Mouse (Mus musculus): Measurements from ENCODE around the gene Col4a2.

Gene Col4a2

GRCm38 (mm10) chr8:11312349-11313175 lies at the start of gene Col4a2, which contains the start of gene Col4a1:
Gene Col4a2, plus strand, starts transcription at chr8:11312805.
Gene Col4a1, minus strand, starts transcription at chr8:11312826.
- DNase-seq (ENCODE audit: low read depth), result no peak

GRCm38 (mm10) chr8:11263848-11264247 lies 48.8 kb upstream of the Col4a2 start:
- DNase-seq (ENCODE audit: low read depth), result no peak

- DNase-seq (ENCODE audit: low read depth), result no peak
These were observed 46.6 kb upstream of the Col4a2 start for GRCm38 (mm10) chr8:11265971-11266370.

- no peak for DNase-seq (ENCODE audit: low read depth)
These were observed 46.1 kb upstream of the Col4a2 start for GRCm38 (mm10) chr8:11266471-11266870.

- DNase-seq (ENCODE audit: low read depth), result no peak
These were observed 43.9 kb upstream of the Col4a2 start for GRCm38 (mm10) chr8:11268753-11269152.

GRCm38 (mm10) chr8:11270826-11271225 lies 41.8 kb upstream of the Col4a2 start:
- no peak for DNase-seq (ENCODE audit: low read depth)

- no peak for DNase-seq (ENCODE audit: low read depth)
These were observed 40.4 kb upstream of the Col4a2 start for GRCm38 (mm10) chr8:11272205-11272604.

GRCm38 (mm10) chr8:11273506-11274158 lies 39.0 kb upstream of the Col4a2 start:
- DNase-seq (ENCODE audit: low read depth), result peak; percentile 99

- no peak for DNase-seq (ENCODE audit: low read depth)
These were observed 38.2 kb upstream of the Col4a2 start for GRCm38 (mm10) chr8:11274415-11274814.

GRCm38 (mm10) chr8:11276286-11276685 lies 36.3 kb upstream of the Col4a2 start:
- DNase-seq (ENCODE audit: low read depth), result no peak

GRCm38 (mm10) chr8:11277602-11278051 lies 35.0 kb upstream of the Col4a2 start:
- DNase-seq (ENCODE audit: low read depth), result no peak

GRCm38 (mm10) chr8:11278101-11278611 lies 34.4 kb upstream of the Col4a2 start:
- peak; percentile 85 for DNase-seq (ENCODE audit: low read depth)

GRCm38 (mm10) chr8:11279296-11279826 lies 33.2 kb upstream of the Col4a2 start:
- peak; percentile 47 for DNase-seq (ENCODE audit: low read depth)

GRCm38 (mm10) chr8:11280721-11281268 lies 31.8 kb upstream of the Col4a2 start:
- DNase-seq (ENCODE audit: low read depth), result no peak

GRCm38 (mm10) chr8:11282139-11282538 lies 30.5 kb upstream of the Col4a2 start:
- no peak for DNase-seq (ENCODE audit: low read depth)

GRCm38 (mm10) chr8:11282696-11283095 lies 29.9 kb upstream of the Col4a2 start:
- DNase-seq (ENCODE audit: low read depth), result no peak

GRCm38 (mm10) chr8:11283217-11283616 lies 29.4 kb upstream of the Col4a2 start:
- DNase-seq (ENCODE audit: low read depth), result no peak

GRCm38 (mm10) chr8:11285437-11285836 lies 27.2 kb upstream of the Col4a2 start:
- no peak for DNase-seq (ENCODE audit: low read depth)

- DNase-seq (ENCODE audit: low read depth), result no peak
These were observed 25.5 kb upstream of the Col4a2 start for GRCm38 (mm10) chr8:11287139-11287538.

- DNase-seq (ENCODE audit: low read depth), result no peak
These were observed 24.3 kb upstream of the Col4a2 start for GRCm38 (mm10) chr8:11288286-11288685.

GRCm38 (mm10) chr8:11290533-11290932 lies 22.1 kb upstream of the Col4a2 start:
- DNase-seq (ENCODE audit: low read depth), result no peak

- no peak for DNase-seq (ENCODE audit: low read depth)
These were observed 20.0 kb upstream of the Col4a2 start for GRCm38 (mm10) chr8:11292611-11293010.
